Mouse (Mus musculus) liver, embryonic 18 days (tissue): ENCODE results near the gene Thrsp. TPM values are rescaled to one million over a fixed set of nuclear protein-coding genes. Genes with fewer than 3 reads are reported as not detected.

Source experiments
- polyA plus RNA-seq: library from polyadenylated mRNA; depleted of rRNA; stranded (reverse); fragments of >200 nt; gene quantifications from 2 replicates; pipeline ENCODE4 v1.2.3, GENCODE M21; 2012; rRNA removed

Gene Thrsp
- 2.1 and 9.2 TPM in 2 replicates for polyA plus RNA-seq

DNA sequence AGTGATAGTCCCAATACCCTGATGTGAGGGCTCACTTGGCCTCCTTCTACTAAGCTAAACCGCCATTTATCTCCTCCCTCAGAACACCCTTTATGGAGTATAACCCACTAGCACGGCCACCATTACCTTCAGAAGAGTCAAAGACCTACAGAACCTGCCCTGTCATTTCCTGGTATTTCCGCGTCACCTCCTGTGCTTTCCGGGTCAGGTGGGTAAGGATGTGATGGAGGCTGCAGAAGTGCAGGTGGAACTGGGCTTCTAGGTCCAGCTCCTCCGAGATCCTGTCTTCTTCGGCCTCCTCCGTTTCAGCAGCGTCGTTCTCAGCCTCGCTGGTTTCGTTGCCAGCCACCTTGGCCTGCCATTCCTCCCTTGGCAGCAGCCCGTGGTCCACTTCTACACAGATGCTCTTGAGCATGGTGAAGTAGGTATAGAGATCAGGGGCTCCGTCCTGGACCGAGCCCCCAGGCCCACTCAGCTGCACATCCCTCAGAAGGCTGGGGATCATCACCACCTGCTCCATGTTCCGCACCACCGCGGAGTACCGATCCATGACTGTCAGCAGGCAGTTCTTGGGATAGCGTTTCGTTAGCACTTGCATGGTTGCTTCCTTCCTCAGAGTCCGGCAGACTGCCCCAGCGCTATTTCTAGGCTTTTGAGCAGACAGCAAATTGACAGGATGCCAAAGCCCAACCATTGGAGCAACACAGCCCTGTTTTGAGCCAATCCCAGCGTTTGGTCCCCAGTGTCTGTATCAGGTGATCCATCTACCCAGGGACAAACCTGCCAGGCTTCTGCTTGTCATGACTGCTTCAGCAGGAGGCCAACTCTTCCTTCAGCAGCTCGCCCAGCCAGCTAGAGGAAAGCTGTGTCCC is at the start of gene Thrsp:
Gene Thrsp (minus strand): TSS at position 825 of the 872 bp plus-strand sequence.

GRCm38 (mm10) chr7:97451023-97451422 is 33.5 kb upstream of the Thrsp start, which contains the start of gene Kctd14:
Kctd14 (plus strand) TSS chr7:97451323.

DNA sequence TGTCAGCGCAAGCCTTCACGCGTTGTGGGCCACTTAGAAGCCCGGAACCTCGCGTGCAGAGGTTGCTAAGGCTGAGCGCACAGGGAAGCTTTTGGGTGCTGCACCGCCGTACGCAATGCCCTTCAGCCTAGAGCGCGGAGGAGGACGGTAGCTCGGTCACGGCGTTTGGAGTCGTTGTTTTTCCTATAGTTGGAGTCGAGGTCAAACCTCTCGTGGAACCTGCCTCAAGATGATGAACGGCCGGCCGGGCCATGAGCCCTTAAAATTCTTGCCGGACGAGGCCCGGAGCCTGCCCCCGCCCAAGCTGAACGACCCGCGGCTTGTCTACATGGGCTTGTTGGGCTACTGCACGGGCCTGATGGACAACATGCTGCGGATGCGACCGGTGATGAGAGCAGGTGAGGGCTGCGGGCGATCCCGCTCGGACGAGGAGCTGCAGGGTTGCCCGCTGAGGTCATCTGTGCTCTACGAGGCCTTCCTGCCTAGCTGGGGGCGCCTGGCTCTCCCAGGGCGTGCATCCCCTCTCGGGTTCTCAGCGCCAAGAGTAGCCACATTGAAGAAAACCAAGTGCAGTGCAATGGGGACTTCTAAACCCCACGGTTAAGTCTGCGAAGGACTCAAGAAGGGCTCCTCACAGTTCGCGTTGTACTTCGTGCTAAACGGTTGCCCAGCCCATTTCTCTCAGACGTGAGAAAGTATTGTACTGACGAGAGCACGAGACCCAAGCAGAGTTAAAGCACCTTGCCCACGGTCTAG is 17.4 kb downstream of the Thrsp start, which contains the start of gene Ndufc2:
Gene Ndufc2 (plus strand): TSS at position 44 of the 756 bp plus-strand sequence.

Other genes starting within 250 kb of the Thrsp start
- gene Usp35, start 85.7 kb downstream of the Thrsp start, polyA plus RNA-seq = 0.42 and 0.44 TPM in 2 replicates
- gene Kctd21, start 85.4 kb downstream of the Thrsp start, polyA plus RNA-seq = 1.7 TPM in 2 replicates
- gene Alg8, start 46.1 kb downstream of the Thrsp start, polyA plus RNA-seq = 15.8 and 18.7 TPM in 2 replicates
- 129 and 130 TPM in 2 replicates for gene Ndufc2, start 17.7 kb downstream of the Thrsp start, polyA plus RNA-seq
- gene Kctd14, start 33.6 kb upstream of the Thrsp start, polyA plus RNA-seq = 3.5 and 3.7 TPM in 2 replicates
- 20.4 and 20.9 TPM in 2 replicates for gene Ints4, start 63.2 kb upstream of the Thrsp start, polyA plus RNA-seq
- gene Aamdc, start 161.8 kb upstream of the Thrsp start, polyA plus RNA-seq = 11.2 and 13.5 TPM in 2 replicates
- 2.4 and 3.5 TPM in 2 replicates for gene Rsf1, start 162.2 kb upstream of the Thrsp start, polyA plus RNA-seq